Mouse (Mus musculus): ENCODE measurements around the gene Gpr153.

Gene Gpr153

DNA sequence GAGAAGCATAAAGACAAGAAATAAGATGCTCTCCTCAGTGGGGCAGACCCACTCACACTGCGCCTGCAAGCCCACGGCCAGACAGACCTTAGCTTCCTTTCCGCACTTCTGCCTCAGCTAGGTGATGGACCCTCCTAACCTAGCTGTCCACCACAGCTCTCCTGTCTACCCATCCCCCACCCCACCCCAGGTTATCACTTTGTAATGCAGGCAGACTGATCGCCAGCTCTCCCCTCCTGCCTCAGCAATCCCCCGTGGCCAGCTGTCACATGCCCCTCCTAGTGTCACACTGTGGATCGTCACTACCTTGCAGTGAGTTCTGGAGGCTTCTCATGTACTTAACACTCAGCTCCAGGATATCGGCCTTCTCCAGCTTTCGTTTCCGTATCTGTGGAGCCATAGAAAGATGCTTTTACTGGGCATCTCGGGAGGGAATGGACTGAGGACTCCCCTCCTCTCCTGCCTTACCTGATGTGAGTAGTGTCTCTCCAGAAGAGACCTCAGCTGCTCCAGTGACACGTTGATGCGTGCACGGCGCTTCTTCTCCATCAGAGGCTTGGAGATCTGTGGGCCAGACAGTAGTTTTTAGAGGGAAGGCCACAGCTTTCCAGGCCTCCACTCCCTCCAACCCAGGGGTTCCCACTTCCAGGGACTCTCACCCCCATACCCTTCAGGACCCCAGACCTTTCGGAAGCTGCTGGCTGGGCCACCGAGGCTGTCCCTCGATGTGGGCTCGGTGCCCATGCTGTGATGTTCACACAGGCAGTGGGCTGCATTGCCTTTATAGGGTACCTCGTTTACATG is 13.5 kb downstream of the Gpr153 start:
- no peak for DNase-seq (ENCODE audit: extremely low spot score, low spot score)

GRCm38 (mm10) chr4:152288398-152288945 is 14.4 kb downstream of the Gpr153 start:
- DNase-seq (ENCODE audit: extremely low spot score, low spot score), result peak; percentile 50

GRCm38 (mm10) chr4:152290385-152290784 is 16.4 kb downstream of the Gpr153 start:
- DNase-seq (ENCODE audit: extremely low spot score, low spot score), result peak; percentile 75

DNA sequence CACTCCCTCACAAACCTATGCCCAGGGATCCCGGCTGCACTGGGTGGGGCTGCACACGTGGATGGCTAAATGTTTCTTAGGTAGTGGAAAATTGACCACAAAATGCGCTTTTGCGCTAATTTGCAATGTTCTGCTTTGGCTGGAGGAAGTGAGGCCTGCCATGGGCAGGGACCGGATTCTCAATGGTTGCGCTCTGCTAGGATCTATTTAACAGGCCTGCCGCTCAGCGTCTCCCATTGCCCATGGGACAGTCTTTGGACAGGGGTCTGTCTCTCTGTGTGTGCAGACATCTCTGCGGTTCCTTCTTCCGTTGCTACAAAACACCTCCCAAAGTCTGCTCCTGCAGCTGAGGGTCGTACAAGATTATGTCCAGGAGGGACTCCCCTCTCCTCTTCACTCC is 17.0 kb downstream of the Gpr153 start:
- no peak for DNase-seq (ENCODE audit: extremely low spot score, low spot score)

GRCm38 (mm10) chr4:152291562-152291961 is 17.5 kb downstream of the Gpr153 start, which contains the start of gene Hes3:
Gene Hes3 (minus strand): TSS chr4:152291662.
- no peak for DNase-seq (ENCODE audit: extremely low spot score, low spot score)

DNA sequence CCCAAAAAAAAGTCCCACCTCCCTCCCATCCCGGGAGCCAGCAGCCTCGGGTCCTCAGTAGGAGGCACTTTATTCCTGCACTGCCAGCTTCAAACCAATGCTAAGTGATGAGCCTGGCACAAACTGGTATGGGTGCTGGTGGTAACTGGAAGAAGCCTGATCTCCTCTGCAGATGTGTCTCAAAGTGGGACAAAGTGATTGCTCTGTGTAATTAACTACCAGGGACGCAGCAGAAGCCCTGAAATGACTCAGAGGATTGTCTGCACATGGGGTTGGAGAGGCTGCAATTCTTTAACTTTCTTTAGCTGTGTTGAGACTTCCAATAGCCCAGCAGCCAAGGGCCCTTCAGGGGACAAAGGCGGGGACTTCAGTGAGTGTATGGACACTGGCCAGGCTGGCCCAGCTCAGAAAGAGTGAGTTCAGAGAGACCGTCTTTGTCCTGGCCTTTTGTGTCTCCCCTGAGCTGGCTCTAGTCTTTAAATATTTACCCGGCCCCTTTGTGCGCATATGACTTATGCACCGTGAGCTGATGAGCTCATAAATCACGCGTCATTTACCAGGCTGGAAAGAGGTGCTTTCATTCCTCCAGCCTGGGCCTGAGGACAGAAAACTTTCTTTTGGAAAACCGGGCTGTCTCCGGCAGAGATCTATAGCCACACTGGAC is 18.2 kb downstream of the Gpr153 start:
- no peak for DNase-seq (ENCODE audit: extremely low spot score, low spot score)

DNA sequence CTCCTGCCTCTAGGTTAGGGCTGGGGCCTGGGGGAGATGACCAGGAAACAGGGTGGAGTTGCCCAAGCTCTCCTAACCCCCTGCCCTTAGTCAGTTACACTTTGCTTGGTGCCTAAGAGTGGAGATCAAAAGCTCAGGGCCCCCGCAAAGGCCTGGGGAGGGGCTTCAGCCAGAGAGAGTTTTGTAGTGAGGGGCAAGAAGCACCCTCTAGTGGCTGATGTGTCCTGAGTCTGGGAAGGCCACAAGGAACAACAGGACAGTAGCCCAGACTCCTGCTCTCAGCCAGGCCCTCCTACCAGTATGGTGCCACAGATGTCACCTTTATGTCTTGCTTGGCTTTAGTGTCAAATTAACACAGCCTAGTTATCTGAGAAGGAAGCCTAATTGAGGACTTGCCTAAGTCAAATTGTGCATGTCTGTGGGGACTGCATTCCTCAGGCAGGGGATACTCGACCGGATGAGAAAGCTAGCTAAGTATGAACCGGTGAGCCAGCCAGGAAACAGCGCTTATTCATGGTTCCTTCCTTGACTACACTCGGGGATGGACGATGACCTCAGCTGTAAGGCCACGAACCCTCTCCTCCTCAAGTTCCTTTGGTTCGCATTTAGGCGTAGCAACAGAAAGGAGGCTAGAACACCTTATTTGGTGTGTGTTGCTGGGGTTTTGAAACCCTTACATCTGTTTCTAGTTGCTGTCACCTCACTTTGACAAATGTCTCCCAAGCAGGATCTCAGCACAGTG is 20.3 kb downstream of the Gpr153 start:
- DNase-seq (ENCODE audit: extremely low spot score, low spot score), result no peak

- DNase-seq (ENCODE audit: extremely low spot score, low spot score), result no peak
Measured at GRCm38 (mm10) chr4:152295916-152296315, 21.9 kb downstream of the Gpr153 start.

DNA sequence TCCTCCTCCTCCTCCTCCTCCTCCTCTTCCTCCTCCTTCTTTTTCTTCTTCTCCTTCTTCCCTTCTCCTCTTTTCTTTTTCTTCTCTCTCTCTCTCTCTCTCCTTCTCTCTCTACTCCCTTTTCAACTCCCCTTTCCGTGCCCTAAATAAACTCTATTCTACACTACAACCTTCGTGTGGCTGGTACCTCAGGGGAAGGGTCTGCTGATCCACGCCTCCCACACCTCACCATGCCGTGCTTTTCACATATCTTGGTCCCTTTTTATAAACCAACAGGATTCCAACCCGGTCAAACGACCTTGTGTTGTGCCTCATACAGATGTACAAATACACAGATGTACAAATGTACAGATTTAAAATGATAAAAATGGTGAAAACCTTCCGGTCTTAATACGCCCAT is 22.3 kb downstream of the Gpr153 start:
- DNase-seq (ENCODE audit: extremely low spot score, low spot score), result no peak

DNA sequence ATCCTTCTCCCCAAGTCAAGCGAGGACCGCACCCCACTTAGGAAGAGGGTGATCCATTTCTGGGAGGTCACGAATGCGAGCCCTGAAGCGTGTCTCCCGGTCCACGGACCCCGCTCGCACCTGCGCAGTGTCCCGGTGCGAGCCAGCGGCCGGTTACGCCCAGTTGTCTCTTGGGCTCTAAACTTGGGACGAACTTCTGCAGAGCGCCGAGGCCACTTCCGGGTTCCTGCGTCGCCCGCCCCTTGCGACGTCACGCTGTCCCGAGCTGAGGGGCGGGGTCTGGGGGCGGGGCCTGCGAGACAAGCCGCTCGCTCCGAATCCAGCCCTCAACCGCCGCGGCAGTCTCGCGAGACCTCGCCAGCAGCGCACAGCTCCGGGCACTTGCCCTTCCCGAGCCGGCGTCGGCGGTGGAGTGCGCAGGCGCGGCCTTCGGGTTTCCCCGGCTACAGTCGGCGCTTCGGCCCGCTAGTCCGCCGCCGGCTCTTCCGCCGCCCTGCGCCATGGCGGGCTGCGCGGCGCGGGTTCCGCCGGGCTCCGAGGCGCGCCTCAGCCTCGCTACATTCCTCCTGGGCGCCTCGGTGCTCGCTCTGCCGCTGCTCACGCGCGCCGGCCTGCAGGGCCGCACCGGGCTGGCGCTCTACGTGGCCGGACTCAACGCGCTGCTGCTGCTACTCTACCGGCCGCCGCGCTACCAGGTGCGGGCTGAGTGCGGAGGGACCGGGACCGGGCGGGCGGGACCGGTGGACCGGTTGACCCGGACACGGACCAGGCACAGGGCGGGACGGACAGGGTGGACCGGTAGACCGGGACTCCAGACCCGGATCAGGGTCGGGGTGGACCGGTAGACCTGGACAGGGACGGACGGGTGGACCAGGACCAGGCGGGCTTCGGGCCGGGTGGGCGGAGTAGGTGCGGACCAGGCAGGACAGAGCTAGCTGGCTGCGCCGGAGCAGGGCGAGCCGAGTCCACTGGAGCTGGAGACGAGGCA is 23.1 kb downstream of the Gpr153 start, which contains the start of gene Icmt:
Gene Icmt (plus strand): TSS at position 354 of the 988 bp plus-strand sequence.
- DNase-seq (ENCODE audit: extremely low spot score, low spot score), result peak; percentile 100

DNA sequence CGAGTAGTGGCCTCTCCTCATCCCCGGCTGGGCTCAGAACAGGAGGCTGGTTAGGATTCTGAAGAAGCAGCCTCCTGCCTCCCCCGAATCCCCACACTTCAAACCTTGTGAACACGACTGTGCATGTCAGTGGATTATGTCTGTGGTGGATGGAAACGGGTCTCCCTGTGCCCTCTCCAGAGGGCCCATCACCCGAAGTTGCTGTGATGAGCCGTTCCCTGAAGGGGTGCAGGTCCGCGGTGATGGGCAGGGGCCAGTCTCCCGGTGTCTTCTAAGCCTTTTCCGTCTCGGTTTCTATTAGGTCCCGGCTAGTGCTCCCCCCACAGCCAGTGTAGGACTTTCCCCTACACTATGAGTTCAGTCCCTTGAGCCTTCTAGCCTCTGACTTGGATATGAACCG is 24.8 kb downstream of the Gpr153 start:
- no peak for DNase-seq (ENCODE audit: extremely low spot score, low spot score)

DNA sequence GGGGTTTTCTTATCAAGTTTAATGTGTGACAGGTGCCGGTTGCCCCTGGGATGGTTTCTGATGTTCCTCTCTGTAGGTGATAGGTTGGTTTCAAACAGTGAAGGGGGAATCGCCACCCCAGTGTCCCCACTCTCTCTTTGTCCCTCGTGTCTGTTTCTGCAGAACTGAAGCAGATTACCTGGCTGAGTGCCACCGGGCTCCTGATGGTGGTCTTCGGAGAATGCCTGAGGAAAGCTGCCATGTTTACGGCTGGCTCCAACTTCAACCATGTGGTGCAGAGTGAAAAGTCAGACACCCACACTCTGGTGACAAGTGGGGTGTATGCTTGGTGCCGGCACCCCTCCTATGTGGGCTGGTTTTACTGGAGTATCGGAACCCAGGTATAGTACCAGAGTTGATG is 26.3 kb downstream of the Gpr153 start:
- no peak for DNase-seq (ENCODE audit: extremely low spot score, low spot score)

DNA sequence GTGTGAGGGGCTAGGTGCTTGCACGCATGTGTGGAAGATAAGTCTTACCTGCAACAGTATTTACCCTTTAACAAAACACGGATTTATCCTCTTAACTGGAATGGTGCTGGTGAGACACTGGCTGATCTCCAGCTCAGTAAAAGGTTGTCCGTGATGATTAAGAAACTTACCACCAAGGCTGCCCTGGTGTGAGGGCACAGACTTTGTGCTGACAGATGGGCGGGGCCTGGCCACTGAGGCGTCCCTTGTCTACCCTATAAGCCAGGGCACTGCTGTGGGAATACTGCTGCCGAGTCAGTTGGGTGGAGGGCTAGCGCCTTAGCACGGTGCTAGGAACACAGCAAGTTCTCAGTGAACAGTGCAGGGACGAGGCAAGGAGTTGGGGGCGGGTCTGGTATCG is 28.0 kb downstream of the Gpr153 start:
- no peak for DNase-seq (ENCODE audit: extremely low spot score, low spot score)

DNA sequence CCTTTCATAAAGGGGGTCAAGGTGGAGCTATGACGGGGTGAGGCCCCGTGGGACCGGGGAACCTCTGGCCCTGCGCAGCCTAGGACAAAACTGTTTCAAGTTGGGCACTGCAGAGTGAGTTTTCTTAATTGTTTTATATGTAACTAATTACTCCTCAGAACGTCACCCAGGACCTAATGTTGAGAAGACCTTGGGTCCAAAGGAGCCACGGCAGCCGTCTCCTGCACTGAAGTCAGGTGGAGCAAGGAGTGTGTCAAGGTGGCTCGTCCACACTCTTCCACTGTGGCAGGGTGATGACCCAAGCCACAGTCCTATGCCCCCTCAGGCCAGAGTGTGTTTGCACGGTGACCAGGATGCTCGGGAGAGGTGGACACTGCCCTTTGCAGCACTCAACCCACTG is 29.1 kb downstream of the Gpr153 start:
- no peak for DNase-seq (ENCODE audit: extremely low spot score, low spot score)

DNA sequence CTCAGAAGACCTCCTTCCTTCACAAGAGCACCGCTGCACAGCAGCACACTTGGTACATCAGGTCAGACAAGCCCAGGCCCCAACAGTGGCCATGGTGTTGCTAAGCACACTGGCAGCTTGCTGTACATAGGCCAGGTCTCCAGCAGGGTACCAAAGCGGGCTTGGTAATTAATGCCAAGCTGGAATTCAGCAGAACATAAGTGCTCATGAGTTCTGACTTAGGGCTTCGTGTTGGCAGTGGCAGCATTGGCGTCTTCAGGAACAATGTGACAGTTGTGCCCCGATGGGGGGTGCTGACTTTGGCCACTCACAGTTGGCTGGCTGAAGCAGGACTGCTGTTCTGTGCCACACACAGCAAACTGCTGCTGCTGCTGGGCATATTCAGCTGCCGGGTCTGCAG is 30.7 kb downstream of the Gpr153 start:
- DNase-seq (ENCODE audit: extremely low spot score, low spot score), result no peak

GRCm38 (mm10) chr4:152305991-152306390 is 32.0 kb downstream of the Gpr153 start:
- no peak for DNase-seq (ENCODE audit: extremely low spot score, low spot score)

- no peak for DNase-seq (ENCODE audit: extremely low spot score, low spot score)
Measured at GRCm38 (mm10) chr4:152307542-152307941, 33.5 kb downstream of the Gpr153 start.

DNA sequence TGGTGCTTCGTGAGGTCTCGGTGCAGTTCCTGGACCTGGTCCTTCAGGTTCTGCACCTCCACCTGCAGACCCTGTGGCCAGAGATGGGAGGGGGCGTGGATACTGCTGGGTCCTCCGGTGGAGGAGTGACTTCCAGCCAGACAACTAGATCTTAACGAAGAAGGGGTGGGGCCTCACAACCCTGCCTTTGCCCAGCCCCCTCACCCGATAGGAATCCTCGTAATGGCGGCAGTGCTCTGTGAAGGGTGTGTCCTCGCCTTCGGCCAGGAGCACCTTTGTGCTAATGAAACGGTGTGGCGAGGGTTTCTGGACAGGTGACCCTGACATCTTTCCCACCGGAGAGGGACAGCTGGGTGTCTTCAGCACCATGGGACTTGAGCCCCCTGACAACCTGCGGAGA is 38.2 kb downstream of the Gpr153 start:
- no peak for DNase-seq (ENCODE audit: extremely low spot score, low spot score)

DNA sequence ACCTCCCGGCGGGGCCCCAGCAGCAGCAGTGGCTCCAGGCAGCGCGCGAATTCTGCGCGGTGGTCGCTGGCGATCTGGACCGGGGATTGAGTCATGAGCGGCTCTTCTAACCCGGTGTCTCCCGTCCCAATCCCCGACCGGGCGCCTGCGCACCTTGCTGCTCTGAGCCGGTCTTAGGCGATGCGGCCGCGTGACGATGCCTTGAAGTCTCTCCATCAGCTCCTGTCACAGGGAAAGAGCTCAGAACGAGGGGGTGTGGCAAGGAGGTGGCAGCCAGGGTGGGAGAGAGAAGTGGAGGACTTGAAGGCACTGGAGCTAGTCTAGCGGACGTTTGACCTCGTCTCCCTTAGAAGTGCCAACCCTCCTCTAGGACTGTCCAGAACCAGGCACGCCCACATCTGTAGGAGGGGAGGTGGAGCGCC is 39.2 kb downstream of the Gpr153 start:
- DNase-seq (ENCODE audit: extremely low spot score, low spot score), result peak; percentile 58

DNA sequence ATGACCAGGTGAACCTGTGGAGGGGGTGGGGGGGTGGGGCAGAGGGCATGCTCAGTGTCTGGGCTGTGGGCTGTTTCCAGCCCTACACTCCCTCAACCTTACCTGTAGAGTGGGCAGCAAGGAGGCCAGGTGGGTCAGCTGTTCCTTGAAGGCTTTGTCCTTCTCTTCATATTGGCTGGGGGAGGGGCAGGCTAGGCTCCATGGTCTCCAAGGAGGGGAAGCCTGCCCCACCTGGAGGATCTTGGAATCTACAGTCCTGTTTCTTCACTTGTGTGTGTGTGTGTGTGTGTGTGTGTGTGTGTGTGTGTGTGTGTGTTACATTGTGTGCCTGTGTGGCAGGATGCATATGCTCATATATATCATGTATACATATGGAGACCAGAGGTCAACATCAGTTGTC is 39.9 kb downstream of the Gpr153 start:
- no peak for DNase-seq (ENCODE audit: extremely low spot score, low spot score)
